Mouse (Mus musculus) heart, embryonic 16.5 days (tissue): ENCODE results near the gene Mnd1. TPM values are rescaled to one million over a fixed set of nuclear protein-coding genes. Genes with fewer than 3 reads are reported as not detected.

Experiments
- ATAC-seq: fragments of 200-750 bp; cut with Nextera tagmentation; replicated peaks from 2 replicates; pipeline ENCODE4 v1.8.0; 2017; ENCODE audit warnings: moderate number of reproducible peaks; ENCODE audit not compliant: insufficient read depth, low FRiP score; ENCODE audit errors: extremely low read depth
- H3K27ac ChIP-seq: fragments of 300-500 bp; sonication (generic); 2 replicates; pipeline ENCODE4 v1.5.1; 2014; ENCODE audit warnings: mild to moderate bottlenecking, low read length, control low read depth, moderate library complexity
- H3K27me3 ChIP-seq: fragments of 300-500 bp; sonication (generic); 2 replicates; pipeline ENCODE4 v1.6.1; 2014; ENCODE audit warnings: low read length, mixed read lengths; ENCODE audit not compliant: control insufficient read depth, insufficient read depth
- H3K36me3 ChIP-seq: fragments of 300-500 bp; sonication (generic); 2 replicates; pipeline ENCODE4 v1.6.1; 2014; ENCODE audit not compliant: control insufficient read depth, insufficient read depth
- H3K4me1 ChIP-seq: fragments of 300-500 bp; sonication (generic); 2 replicates; pipeline ENCODE4 v1.6.1; 2014; ENCODE audit warnings: low read length, mixed read lengths; ENCODE audit not compliant: control insufficient read depth, insufficient read depth
- H3K4me2 ChIP-seq: fragments of 300-500 bp; sonication (generic); 2 replicates; pipeline ENCODE4 v1.6.1; 2014; ENCODE audit warnings: low read depth, mild to moderate bottlenecking, control low read depth, low read length
- H3K4me3 ChIP-seq: fragments of 300-500 bp; sonication (generic); 2 replicates; pipeline ENCODE4 v1.5.1; 2014; ENCODE audit warnings: mild to moderate bottlenecking, control low read depth, low read length
- H3K9ac ChIP-seq: fragments of 300-500 bp; sonication (generic); 2 replicates; pipeline ENCODE4 v1.6.1; 2014; ENCODE audit warnings: low read length, control low read depth
- H3K9me3 ChIP-seq: fragments of 300-500 bp; sonication (generic); replicated peaks from 2 replicates; pipeline ENCODE4 v1.6.1; 2016; ENCODE audit warnings: low read length; ENCODE audit not compliant: control insufficient read depth
- WGBS: fragments of 180-500 bp; shearing (Covaris S2); extraction: QIAGEN DNeasy Blood & Tissue Kit; methylation state at CpG from one replicate; pipeline ENCODE4 v1.1.7; 2014; 5-methylcytosine and 5-hydroxymethylcytosine counted together
- polyA plus RNA-seq: library from polyadenylated mRNA; unstranded; fragments of >200 nt; fragmentation: Nextera tagmentation; extraction: Ambion mirVana; gene quantifications from 2 replicates; pipeline ENCODE4 v1.2.1, GENCODE M21; 2015

The Mnd1 gene
- polyA plus RNA-seq, 1 experiment from 2014 or later: 10.6 TPM

GRCm38 (mm10) chr3:84149831-84150230 lies 5.8 kb downstream of the Mnd1 start:
- Histone ChIP-seq H3K36me3 (no peaks in the 10 kb centered on the region), H3K4me1 (no peaks in the 10 kb centered on the region), H3K27ac (no peak overlapping the region), H3K27me3 (no peaks in the 10 kb centered on the region), H3K4me2 (no peak overlapping the region), H3K9me3 (no peaks in the 10 kb centered on the region), H3K9ac (no peak overlapping the region), H3K4me3 (no peak overlapping the region)
- 100% methylated on average over 3 of the region's 3 CpGs for WGBS
- no peak for ATAC-seq

GRCm38 (mm10) chr3:84140947-84141346 lies 14.6 kb downstream of the Mnd1 start:
- H3K27ac ChIP-seq: no peak overlapping the region
- H3K9ac ChIP-seq: no peak overlapping the region
- ATAC-seq: no peak
- no peaks in the 10 kb centered on the region for H3K4me1 ChIP-seq
- H3K9me3 ChIP-seq: no peaks in the 10 kb centered on the region
- no peak overlapping the region for H3K4me3 ChIP-seq
- 58% methylated on average over 7 of the region's 7 CpGs for WGBS
- H3K36me3 ChIP-seq: no peaks in the 10 kb centered on the region
- no peak overlapping the region for H3K4me2 ChIP-seq
- H3K27me3 ChIP-seq: no peaks in the 10 kb centered on the region

- no peak for ATAC-seq
- Histone ChIP-seq H3K36me3 (no peaks in the 10 kb centered on the region), H3K27ac (no peak overlapping the region), H3K4me3 (no peak overlapping the region), H3K4me1 (peaks cover 2% of the 10 kb centered on the region; the same call in 1 of the 2 replicates), H3K27me3 (no peaks in the 10 kb centered on the region), H3K9me3 (no peaks in the 10 kb centered on the region), H3K4me2 (no peak overlapping the region), H3K9ac (no peak overlapping the region)
- 74% methylated on average over 7 of the region's 7 CpGs for WGBS
Observed at GRCm38 (mm10) chr3:84136509-84136908, 19.1 kb downstream of the Mnd1 start.

- Histone ChIP-seq H3K4me3 (no peak overlapping the region), H3K27me3 (no peaks in the 10 kb centered on the region)
Observed at GRCm38 (mm10) chr3:84135933-84136332, 19.7 kb downstream of the Mnd1 start.

GRCm38 (mm10) chr3:84135387-84135786 lies 20.2 kb downstream of the Mnd1 start:
- peak; percentile 79 for ATAC-seq

More at GRCm38 (mm10) chr3:84135933-84136332, 19.7 kb downstream of the Mnd1 start:
- H3K4me2 ChIP-seq: peak overlapping the region; percentile 13; the same call in 1 of the 2 replicates
- H3K9me3 ChIP-seq: no peaks in the 10 kb centered on the region
- H3K4me1 ChIP-seq: peaks cover 2% of the 10 kb centered on the region; the same call in 1 of the 2 replicates
- H3K9ac ChIP-seq: no peak overlapping the region
- WGBS: 52% methylated on average over 6 of the region's 6 CpGs
- no peak for ATAC-seq
- H3K27ac ChIP-seq: no peak overlapping the region
- H3K36me3 ChIP-seq: no peaks in the 10 kb centered on the region

GRCm38 (mm10) chr3:84131369-84131768 lies 24.2 kb downstream of the Mnd1 start:
- Histone ChIP-seq H3K36me3 (no peaks in the 10 kb centered on the region), H3K27me3 (no peaks in the 10 kb centered on the region), H3K9me3 (no peaks in the 10 kb centered on the region), H3K4me1 (peaks cover 2% of the 10 kb centered on the region; the same call in 1 of the 2 replicates), H3K27ac (no peak overlapping the region), H3K4me3 (no peak overlapping the region), H3K4me2 (no peak overlapping the region), H3K9ac (no peak overlapping the region)
- WGBS: 78% methylated on average over 3 of the region's 3 CpGs
- ATAC-seq: no peak

More at GRCm38 (mm10) chr3:84135387-84135786, 20.2 kb downstream of the Mnd1 start:
- H3K9ac ChIP-seq: no peak overlapping the region
- H3K27me3 ChIP-seq: no peaks in the 10 kb centered on the region
- peak overlapping the region; percentile 13; the same call in 1 of the 2 replicates for H3K4me2 ChIP-seq
- no peaks in the 10 kb centered on the region for H3K9me3 ChIP-seq
- no peak overlapping the region for H3K27ac ChIP-seq
- H3K36me3 ChIP-seq: no peaks in the 10 kb centered on the region
- no peak overlapping the region for H3K4me3 ChIP-seq
- 29% methylated on average over 9 of the region's 9 CpGs for WGBS
- peaks cover 2% of the 10 kb centered on the region; the same call in 1 of the 2 replicates for H3K4me1 ChIP-seq

- no peak overlapping the region for H3K4me3 ChIP-seq
- peaks cover 3% of the 10 kb centered on the region; the same call in 1 of the 2 replicates for H3K4me1 ChIP-seq
- H3K36me3 ChIP-seq: no peaks in the 10 kb centered on the region
- ATAC-seq: no peak
- no peaks in the 10 kb centered on the region for H3K9me3 ChIP-seq
- H3K4me2 ChIP-seq: no peak overlapping the region
- H3K27me3 ChIP-seq: no peaks in the 10 kb centered on the region
- H3K9ac ChIP-seq: no peak overlapping the region
- no peak overlapping the region for H3K27ac ChIP-seq
- WGBS: 61% methylated on average over 5 of the region's 5 CpGs
Observed at GRCm38 (mm10) chr3:84130776-84131175, 24.8 kb downstream of the Mnd1 start.

- Histone ChIP-seq H3K27me3 (no peaks in the 10 kb centered on the region), H3K27ac (0 out of 2 replicates have a peak overlapping the region, but pooled peaks have one; percentile 35), H3K4me1 (peaks cover 4% of the 10 kb centered on the region; the same call in 1 of the 2 replicates), H3K4me3 (no peak overlapping the region), H3K9ac (no peak overlapping the region), H3K4me2 (no peak overlapping the region), H3K36me3 (no peaks in the 10 kb centered on the region), H3K9me3 (no peaks in the 10 kb centered on the region)
- no peak for ATAC-seq
- WGBS: 67% methylated on average over 11 of the region's 11 CpGs
Observed at GRCm38 (mm10) chr3:84128871-84129870, 26.4 kb downstream of the Mnd1 start.

- ATAC-seq: no peak
- H3K4me2 ChIP-seq: no peak overlapping the region
- WGBS: 77% methylated on average over 2 of the region's 2 CpGs
- H3K27ac ChIP-seq: no peak overlapping the region
- H3K4me1 ChIP-seq: peaks cover 4% of the 10 kb centered on the region; the same call in 1 of the 2 replicates
- no peaks in the 10 kb centered on the region for H3K9me3 ChIP-seq
- H3K9ac ChIP-seq: no peak overlapping the region
- H3K4me3 ChIP-seq: no peak overlapping the region
- H3K27me3 ChIP-seq: no peaks in the 10 kb centered on the region
- no peaks in the 10 kb centered on the region for H3K36me3 ChIP-seq
Observed at GRCm38 (mm10) chr3:84127431-84127830, 28.2 kb downstream of the Mnd1 start.
